In genomic region chr5:97964444-97964843, GRCm38 (mm10) we compare ENCODE assay signal across 29 mouse cellular contexts.
DNase-seq lines count a peak whose midpoint lies in the region; ATAC-seq lines count a peak whose summit lies in the region.
"Had no signal": no experiment of that assay in that cellular context is flagged by ENCODE, and none has a peak within 500 bp of the region (broad histone marks: within the 10 kb centered on the region; RNA-seq: fewer than 3 reads in every experiment).

No protein-coding gene starts in this region.

- no peaks in the 10 kb centered on the region for H3K4me1 ChIP-seq in midbrain, embryonic 15.5 days
- H3K4me1 ChIP-seq in hindbrain, embryonic 11.5 days (replicated peaks; ENCODE audit: control insufficient read depth, insufficient read depth, low read length): no peaks in the 10 kb centered on the region
- H3K4me1 ChIP-seq: embryonic facial prominence, embryonic 10.5 days; embryonic facial prominence, embryonic 15.5 days; forebrain, embryonic 13.5 days; hindbrain, embryonic 10.5 days; limb, embryonic 12.5 days; midbrain, embryonic 13.5 days; neural tube, embryonic 15.5 days had no signal

- peak; percentile 76 for ATAC-seq in CD4-positive, CD25-positive, alpha-beta regulatory T cell, adult 4 months
- ATAC-seq in granulocyte monocyte progenitor cell, adult 5-6 weeks (replicated peaks; ENCODE audit: poor library complexity, severe bottlenecking): peak; percentile 57
- ATAC-seq in megakaryocyte progenitor cell, adult 5-6 weeks (replicated peaks; ENCODE audit: poor library complexity): peak; percentile 63
- ATAC-seq in midbrain, embryonic 15.5 days (replicated peaks): no peak
- no peak for ATAC-seq in hindbrain, embryonic 11.5 days (ENCODE audit: low FRiP score)
- ATAC-seq: forebrain, embryonic 13.5 days; hindbrain, embryonic 16.5 days; intestine, embryonic 16.5 days; midbrain, embryonic 13.5 days had no signal

- WGBS in midbrain, embryonic 15.5 days: 72% methylated on average over 2 of the region's 2 CpGs
- 86% methylated on average over 2 of the region's 2 CpGs for WGBS in hindbrain, embryonic 11.5 days

- H3K9ac ChIP-seq in midbrain, embryonic 15.5 days: no peak overlapping the region
- no peak overlapping the region for H3K9ac ChIP-seq in hindbrain, embryonic 11.5 days (ENCODE audit: low read depth, low read length)
- H3K9ac ChIP-seq: embryonic facial prominence, embryonic 15.5 days; forebrain, embryonic 13.5 days; limb, embryonic 12.5 days; midbrain, embryonic 13.5 days; neural tube, embryonic 15.5 days had no signal

- no peak overlapping the region for H3K27ac ChIP-seq in midbrain, embryonic 15.5 days
- no peak overlapping the region for H3K27ac ChIP-seq in hindbrain, embryonic 11.5 days (ENCODE audit: low read depth, low read length)
- H3K27ac ChIP-seq: embryonic facial prominence, embryonic 10.5 days; embryonic facial prominence, embryonic 15.5 days; forebrain, embryonic 13.5 days; hindbrain, embryonic 10.5 days; limb, embryonic 12.5 days; midbrain, embryonic 13.5 days; neural tube, embryonic 15.5 days had no signal

- H3K4me2 ChIP-seq in midbrain, embryonic 15.5 days: no peak overlapping the region
- no peak overlapping the region for H3K4me2 ChIP-seq in hindbrain, embryonic 11.5 days (replicated peaks; ENCODE audit: low read depth, low read length)
- H3K4me2 ChIP-seq: embryonic facial prominence, embryonic 15.5 days; forebrain, embryonic 13.5 days; heart, embryonic 11.5 days; limb, embryonic 12.5 days; midbrain, embryonic 13.5 days; neural tube, embryonic 15.5 days had no signal

- no peaks in the 10 kb centered on the region for H3K27me3 ChIP-seq in midbrain, embryonic 15.5 days (replicated peaks)
- H3K27me3 ChIP-seq in hindbrain, embryonic 11.5 days (ENCODE audit: control insufficient read depth, insufficient read depth, low read length): no peaks in the 10 kb centered on the region
- H3K27me3 ChIP-seq: embryonic facial prominence, embryonic 15.5 days; forebrain, embryonic 13.5 days; limb, embryonic 12.5 days; midbrain, embryonic 13.5 days; neural tube, embryonic 15.5 days had no signal

- no peak overlapping the region for H3K4me3 ChIP-seq in midbrain, embryonic 15.5 days
- H3K4me3 ChIP-seq in hindbrain, embryonic 11.5 days (ENCODE audit: low read depth, low read length): no peak overlapping the region
- H3K4me3 ChIP-seq: embryonic facial prominence, embryonic 10.5 days; embryonic facial prominence, embryonic 15.5 days; forebrain, embryonic 13.5 days; hindbrain, embryonic 10.5 days; limb, embryonic 12.5 days; midbrain, embryonic 13.5 days; neural tube, embryonic 15.5 days had no signal

- H3K9me3 ChIP-seq in midbrain, embryonic 15.5 days: no peaks in the 10 kb centered on the region
- H3K9me3 ChIP-seq in hindbrain, embryonic 11.5 days (ENCODE audit: control insufficient read depth, low read length): no peaks in the 10 kb centered on the region
- H3K9me3 ChIP-seq: embryonic facial prominence, embryonic 10.5 days; embryonic facial prominence, embryonic 15.5 days; forebrain, embryonic 13.5 days; hindbrain, embryonic 10.5 days; limb, embryonic 12.5 days; midbrain, embryonic 13.5 days; neural tube, embryonic 15.5 days had no signal

- DNase-seq in 3134 (ENCODE audit: extremely low read depth, insufficient read length, low spot score): peak; percentile 5
- DNase-seq in ovary, postnatal 36 days (ENCODE audit: low spot score): no peak
- no peak for DNase-seq in hindbrain, embryonic 11.5 days (ENCODE audit: low spot score)
- DNase-seq: adrenal gland, postnatal 14 days; B cell, adult 2 months; cerebellum, adult 11 months; cerebellum, postnatal 10 days; gastrocnemius, postnatal 10 days; heart, adult 11 months; kidney, postnatal 14 days; layer of hippocampus, adult 9-11 months; lung, postnatal 36 days; right cerebral cortex, postnatal 25 days; thymus, postnatal 14 days had no signal

- no peaks in the 10 kb centered on the region for H3K36me3 ChIP-seq in midbrain, embryonic 15.5 days (replicated peaks)
- no peaks in the 10 kb centered on the region for H3K36me3 ChIP-seq in hindbrain, embryonic 11.5 days (ENCODE audit: control insufficient read depth, insufficient read depth, low read length)
- H3K36me3 ChIP-seq: G1E; midbrain, embryonic 13.5 days; neural tube, embryonic 15.5 days had no signal

Comparison
In these comparisons a context has a peak if more than half of its experiments do, and no peak if none do; other contexts are left out.
1. ATAC-seq: peak in CD4-positive, CD25-positive, alpha-beta regulatory T cell, adult 4 months (single experiment), granulocyte monocyte progenitor cell, adult 5-6 weeks (single experiment) and megakaryocyte progenitor cell, adult 5-6 weeks (single experiment); none in midbrain, embryonic 15.5 days (single experiment) and hindbrain, embryonic 11.5 days (single experiment).